Mouse (Mus musculus) intestine, embryonic 15.5 days (tissue): Measurements from ENCODE around the gene Set. TPM values are rescaled to one million over a fixed set of nuclear protein-coding genes. Genes with fewer than 3 reads are reported as not detected.
A peak's percentile ranks its signal among the peaks of the same experiment; 100 is the strongest.

Experiments used
- ATAC-seq: fragments of 200-750 bp; cut with Nextera tagmentation; 2 replicates; pipeline ENCODE4 v1.8.0; 2017; ENCODE audit warnings: moderate TSS enrichment, moderate library complexity
- H3K27ac ChIP-seq: fragments of 300-500 bp; sonication (generic); 2 replicates; pipeline ENCODE4 v1.5.1; 2015; ENCODE audit warnings: mild to moderate bottlenecking, inconsistent platforms
- H3K27me3 ChIP-seq: fragments of 300-500 bp; sonication (generic); replicated peaks from 2 replicates; pipeline ENCODE4 v1.6.1; 2015; ENCODE audit warnings: inconsistent platforms
- H3K36me3 ChIP-seq: fragments of 300-500 bp; sonication (generic); 2 replicates; pipeline ENCODE4 v1.6.1; 2015; ENCODE audit warnings: inconsistent platforms
- H3K4me1 ChIP-seq: fragments of 300-500 bp; sonication (generic); replicated peaks from 2 replicates; pipeline ENCODE4 v1.6.1; 2015; ENCODE audit warnings: inconsistent platforms
- H3K4me2 ChIP-seq: fragments of 300-500 bp; sonication (generic); replicated peaks from 2 replicates; pipeline ENCODE4 v1.6.1; 2015; ENCODE audit warnings: mild to moderate bottlenecking, inconsistent platforms
- H3K4me3 ChIP-seq: fragments of 300-500 bp; sonication (generic); replicated peaks from 2 replicates; pipeline ENCODE4 v1.5.1; 2015; ENCODE audit warnings: inconsistent platforms
- H3K9ac ChIP-seq: fragments of 300-500 bp; sonication (generic); 2 replicates; pipeline ENCODE4 v1.6.1; 2015; ENCODE audit warnings: inconsistent platforms
- H3K9me3 ChIP-seq: fragments of 300-500 bp; sonication (generic); 2 replicates; pipeline ENCODE4 v1.6.1; 2016; ENCODE audit warnings: inconsistent platforms
- WGBS: fragments of 180-500 bp; shearing (Covaris S2); methylation state at CpG from one replicate; pipeline ENCODE4 v1.1.7; 2015; 5-methylcytosine and 5-hydroxymethylcytosine counted together
- polyA plus RNA-seq: library from polyadenylated mRNA; unstranded; fragments of >200 nt; fragmentation: Nextera tagmentation; extraction: Ambion mirVana; gene quantifications from 2 replicates; pipeline ENCODE4 v1.2.1, GENCODE M21; 2015

The Set gene
- polyA plus RNA-seq, 1 experiment from 2014 or later: 494 TPM

GRCm38 (mm10) chr2:30077502-30078348, 20.5 kb downstream of the Set start, which contains the start of gene Pkn3:
Pkn3 (plus strand) TSS chr2:30077684.
- WGBS: under 1% methylated on average over 53 of the region's 53 CpGs
- peak within 1 kb of the TSS; percentile 90 for H3K4me2 ChIP-seq

GRCm38 (mm10) chr2:30078349-30078712, 21.2 kb downstream of the Set start:
- H3K4me3 ChIP-seq: peak overlapping the region; percentile 56

More at GRCm38 (mm10) chr2:30077502-30078348, 20.5 kb downstream of the Set start, which contains the start of gene Pkn3:
- peak within 1 kb of the TSS; percentile 81 for H3K27ac ChIP-seq
- H3K9me3 ChIP-seq: no peaks in the 10 kb centered on the region
- peaks cover 16% of the 10 kb centered on the region for H3K4me1 ChIP-seq
- no peaks in the 10 kb centered on the region for H3K27me3 ChIP-seq
- peaks cover 7% of the 10 kb centered on the region for H3K36me3 ChIP-seq
- ATAC-seq: peak; percentile 86
- peak within 1 kb of the TSS; percentile 61 for H3K9ac ChIP-seq
- H3K4me3 ChIP-seq: peak within 1 kb of the TSS; percentile 56

GRCm38 (mm10) chr2:30078760-30079159, 21.6 kb downstream of the Set start:
- H3K36me3 ChIP-seq: peaks cover 3% of the 10 kb centered on the region; the same call in 1 of the 2 replicates
- H3K27me3 ChIP-seq: no peaks in the 10 kb centered on the region
- 63% methylated on average over 4 of the region's 4 CpGs for WGBS
- H3K4me3 ChIP-seq: peak overlapping the region; percentile 56
- peak overlapping the region; percentile 90 for H3K4me2 ChIP-seq
- ATAC-seq: no peak
- H3K4me1 ChIP-seq: peaks cover 16% of the 10 kb centered on the region
- peak overlapping the region; percentile 81 for H3K27ac ChIP-seq
- H3K9ac ChIP-seq: peak overlapping the region; percentile 61; the same call in 1 of the 2 replicates
- no peaks in the 10 kb centered on the region for H3K9me3 ChIP-seq

More at GRCm38 (mm10) chr2:30078349-30078712, 21.2 kb downstream of the Set start:
- 10% methylated on average over 10 of the region's 10 CpGs for WGBS
- peak overlapping the region; percentile 61 for H3K9ac ChIP-seq
- H3K36me3 ChIP-seq: peaks cover 3% of the 10 kb centered on the region; the same call in 1 of the 2 replicates
- H3K27ac ChIP-seq: peak overlapping the region; percentile 81
- H3K27me3 ChIP-seq: no peaks in the 10 kb centered on the region
- peak overlapping the region; percentile 90 for H3K4me2 ChIP-seq
- ATAC-seq: no peak; the same call in 1 of the 2 replicates
- H3K4me1 ChIP-seq: peaks cover 16% of the 10 kb centered on the region
- no peaks in the 10 kb centered on the region for H3K9me3 ChIP-seq

DNA sequence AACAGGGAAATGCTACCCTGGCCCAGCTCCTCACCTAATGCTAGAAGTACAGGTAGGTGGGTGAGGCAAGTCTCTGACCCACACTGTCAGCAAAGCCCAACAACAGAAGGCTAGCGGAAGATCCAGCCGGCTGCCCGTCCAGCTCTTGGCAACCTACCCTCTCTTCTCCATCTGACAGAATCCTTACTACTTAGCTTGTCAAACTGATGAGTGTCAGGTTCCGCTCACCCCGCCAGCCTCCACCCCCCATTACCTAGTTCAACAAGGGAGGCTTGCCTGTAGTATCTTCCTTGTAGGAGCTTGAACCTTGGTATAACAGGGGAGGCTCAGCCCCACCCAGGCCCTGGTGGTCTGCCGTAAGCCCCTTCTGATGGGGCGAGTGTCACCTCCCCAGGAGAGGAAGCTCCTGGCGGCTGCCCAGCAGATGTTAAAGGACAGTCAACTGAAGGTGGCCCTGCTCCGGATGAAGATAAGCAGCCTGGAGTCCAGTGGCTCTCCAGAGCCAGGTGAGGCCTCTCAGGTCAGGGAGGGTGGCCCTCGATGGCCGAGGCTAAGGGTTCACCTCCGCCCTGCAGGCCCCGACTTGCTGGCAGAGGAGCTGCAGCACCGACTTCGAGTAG, 23.1 kb downstream of the Set start:
- Histone ChIP-seq H3K27me3 (no peaks in the 10 kb centered on the region), H3K9me3 (no peaks in the 10 kb centered on the region), H3K4me2 (no peak overlapping the region), H3K36me3 (no peaks in the 10 kb centered on the region), H3K4me1 (peaks cover 21% of the 10 kb centered on the region), H3K9ac (no peak overlapping the region), H3K4me3 (no peak overlapping the region), H3K27ac (no peak overlapping the region)
- 86% methylated on average over 15 of the region's 15 CpGs for WGBS
- ATAC-seq: no peak

GRCm38 (mm10) chr2:30084113-30084512, 26.9 kb downstream of the Set start:
- 57% methylated on average over 5 of the region's 5 CpGs for WGBS
- Histone ChIP-seq H3K4me3 (no peak overlapping the region), H3K9ac (no peak overlapping the region)

GRCm38 (mm10) chr2:30084632-30085031, 27.5 kb downstream of the Set start:
- peak; percentile 57 for ATAC-seq
- WGBS: 23% methylated on average over 12 of the region's 12 CpGs
- Histone ChIP-seq H3K9ac (peak overlapping the region; percentile 34), H3K9me3 (no peaks in the 10 kb centered on the region), H3K4me1 (0 out of 2 replicates have a peak, but pooled peaks cover 10% of the 10 kb centered on the region), H3K4me3 (peak overlapping the region; percentile 20), H3K27ac (no peak overlapping the region), H3K36me3 (0 out of 2 replicates have a peak, but pooled peaks cover 4% of the 10 kb centered on the region), H3K27me3 (no peaks in the 10 kb centered on the region), H3K4me2 (peak overlapping the region; percentile 57)

More at GRCm38 (mm10) chr2:30084113-30084512, 26.9 kb downstream of the Set start:
- no peak for ATAC-seq
- H3K4me1 ChIP-seq: 0 out of 2 replicates have a peak, but pooled peaks cover 12% of the 10 kb centered on the region
- no peak overlapping the region for H3K27ac ChIP-seq
- no peaks in the 10 kb centered on the region for H3K27me3 ChIP-seq
- peak overlapping the region; percentile 57; the same call in 1 of the 2 replicates for H3K4me2 ChIP-seq
- H3K36me3 ChIP-seq: 0 out of 2 replicates have a peak, but pooled peaks cover 4% of the 10 kb centered on the region
- H3K9me3 ChIP-seq: no peaks in the 10 kb centered on the region

- H3K4me3 ChIP-seq: no peak overlapping the region
- H3K36me3 ChIP-seq: 0 out of 2 replicates have a peak, but pooled peaks cover 13% of the 10 kb centered on the region
- no peaks in the 10 kb centered on the region for H3K9me3 ChIP-seq
- H3K4me1 ChIP-seq: peaks cover 10% of the 10 kb centered on the region; the same call in 1 of the 2 replicates
- H3K27me3 ChIP-seq: no peaks in the 10 kb centered on the region
- no peak overlapping the region for H3K4me2 ChIP-seq
- ATAC-seq: no peak
- 89% methylated on average over 4 of the region's 4 CpGs for WGBS
- no peak overlapping the region for H3K9ac ChIP-seq
- no peak overlapping the region for H3K27ac ChIP-seq
Measured at GRCm38 (mm10) chr2:30087310-30087709, 30.1 kb downstream of the Set start.

DNA sequence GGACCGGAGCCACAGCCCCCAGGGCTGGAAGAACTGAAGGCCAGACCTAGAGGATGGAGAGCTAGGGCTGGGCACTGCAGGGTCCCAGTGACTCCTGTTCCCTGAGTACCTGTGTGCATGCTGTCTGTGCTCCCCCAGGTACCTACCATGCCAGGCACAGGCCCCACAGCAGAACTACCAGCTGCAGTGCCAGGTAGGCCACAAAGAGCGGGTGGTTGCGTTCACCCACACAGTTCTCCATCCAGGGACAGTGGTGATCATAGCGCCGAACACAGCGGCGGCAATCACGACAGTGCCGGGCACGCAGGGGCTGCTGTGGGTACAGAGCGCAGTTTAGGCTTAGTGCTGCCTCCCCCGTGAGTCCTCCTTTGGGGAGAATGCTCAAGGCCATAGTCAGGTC, 34.3 kb downstream of the Set start:
- WGBS: 95% methylated on average over 12 of the region's 12 CpGs

DNA sequence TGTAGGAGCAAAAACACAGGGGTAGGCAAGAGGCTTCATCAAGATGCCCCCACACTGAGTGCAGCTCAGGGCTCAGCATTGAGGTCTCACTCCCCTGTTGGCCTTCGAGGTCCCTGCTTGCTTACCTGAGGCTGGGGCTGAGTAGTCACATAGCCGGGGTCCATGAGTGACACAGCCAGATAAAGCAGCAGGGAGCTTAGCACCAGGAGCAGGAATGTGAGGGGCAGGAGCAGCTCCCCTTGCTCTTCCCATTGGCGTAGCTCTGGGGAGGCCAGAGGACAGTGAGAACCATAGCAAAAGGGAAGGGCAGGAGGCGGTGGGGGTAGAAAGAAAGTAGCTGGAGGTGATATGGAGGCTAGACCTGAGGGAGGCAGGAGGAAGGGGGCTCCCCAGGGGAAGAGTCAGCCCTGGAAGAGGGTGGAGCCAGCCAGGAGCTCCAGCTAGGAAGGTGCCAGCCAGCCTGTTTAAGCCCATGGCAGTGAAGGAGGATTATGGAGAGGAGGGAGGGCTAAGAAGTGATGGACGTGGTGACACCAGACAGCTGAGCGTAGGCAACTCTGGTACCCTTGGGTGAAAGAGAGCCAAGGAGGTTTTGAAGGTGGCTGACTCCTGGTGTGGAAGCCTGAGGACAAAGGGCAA, 35.2 kb downstream of the Set start:
- 46% methylated on average over 6 of the region's 6 CpGs for WGBS
- no peak for ATAC-seq
- peak overlapping the region; percentile 83; the same call in 1 of the 2 replicates for H3K27ac ChIP-seq

More for the DNA sequence above, 34.3 kb downstream of the Set start:
- no peak overlapping the region for H3K4me2 ChIP-seq
- 0 out of 2 replicates have a peak, but pooled peaks cover 13% of the 10 kb centered on the region for H3K36me3 ChIP-seq
- no peak overlapping the region for H3K27ac ChIP-seq
- peaks cover 14% of the 10 kb centered on the region; the same call in 1 of the 2 replicates for H3K4me1 ChIP-seq
- no peak for ATAC-seq
- H3K4me3 ChIP-seq: no peak overlapping the region
- no peaks in the 10 kb centered on the region for H3K27me3 ChIP-seq
- H3K9me3 ChIP-seq: no peaks in the 10 kb centered on the region
- H3K9ac ChIP-seq: no peak overlapping the region

DNA sequence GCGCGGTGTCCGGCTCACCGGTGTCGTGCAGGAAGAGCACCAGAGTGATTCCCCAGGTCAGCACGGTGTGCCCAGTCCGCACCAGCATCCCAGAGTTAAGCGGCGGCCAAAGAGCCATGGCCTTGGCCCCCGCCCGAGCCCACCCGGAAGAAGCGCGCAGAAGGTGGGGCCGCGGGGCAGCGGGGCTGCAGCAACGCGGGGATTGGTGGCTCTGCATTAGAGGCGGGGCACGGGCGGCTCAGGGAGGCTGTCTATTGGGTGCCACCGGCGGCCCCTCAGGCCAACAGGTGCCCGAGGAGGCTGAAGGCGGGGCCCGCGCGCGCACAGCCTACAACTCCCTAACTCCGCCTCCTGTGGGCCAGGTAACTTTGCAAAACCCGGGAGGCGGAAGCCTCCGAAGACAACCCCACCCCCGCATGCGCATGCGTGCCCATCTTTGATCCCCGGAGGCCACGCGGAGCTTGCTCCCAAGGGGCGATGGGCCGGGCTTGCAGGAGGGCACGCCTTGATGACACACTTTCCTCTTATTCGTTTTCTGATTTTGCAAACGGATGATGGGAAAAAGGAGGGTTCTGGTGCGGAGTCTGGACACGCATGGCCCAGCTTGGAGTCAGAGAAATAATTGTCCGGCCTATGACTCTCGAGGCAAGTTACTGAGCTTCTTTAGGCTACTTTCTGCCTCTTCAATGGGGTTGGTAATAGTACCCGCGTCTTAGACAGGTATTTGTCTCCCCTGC, 36.5 kb downstream of the Set start, which contains the start of gene Zdhhc12:
Zdhhc12 (minus strand) TSS at position 178 of the 737 bp plus-strand sequence.
- ATAC-seq: peak; percentile 98
- H3K36me3 ChIP-seq: 0 out of 2 replicates have a peak, but pooled peaks cover 9% of the 10 kb centered on the region
- peaks cover 9% of the 10 kb centered on the region; the same call in 1 of the 2 replicates for H3K4me1 ChIP-seq
- peak within 1 kb of the TSS; percentile 70 for H3K9ac ChIP-seq
- no peaks in the 10 kb centered on the region for H3K27me3 ChIP-seq
- peak within 1 kb of the TSS; percentile 83 for H3K27ac ChIP-seq
- peak within 1 kb of the TSS; percentile 83 for H3K4me2 ChIP-seq
- peak within 1 kb of the TSS; percentile 71 for H3K4me3 ChIP-seq
- under 1% methylated on average over 51 of the region's 51 CpGs for WGBS
- no peaks in the 10 kb centered on the region for H3K9me3 ChIP-seq

More for the DNA sequence above, 35.2 kb downstream of the Set start:
- Histone ChIP-seq H3K27me3 (no peaks in the 10 kb centered on the region), H3K36me3 (0 out of 2 replicates have a peak, but pooled peaks cover 9% of the 10 kb centered on the region), H3K9ac (peak overlapping the region; percentile 70), H3K9me3 (no peaks in the 10 kb centered on the region), H3K4me3 (peak overlapping the region; percentile 71), H3K4me1 (peaks cover 14% of the 10 kb centered on the region; the same call in 1 of the 2 replicates), H3K4me2 (peak overlapping the region; percentile 83)

GRCm38 (mm10) chr2:30094208-30094588, 37.0 kb downstream of the Set start:
- peak; percentile 6; the same call in 1 of the 2 replicates for ATAC-seq
- 0 out of 2 replicates have a peak, but pooled peaks cover 9% of the 10 kb centered on the region for H3K36me3 ChIP-seq
- H3K4me2 ChIP-seq: peak overlapping the region; percentile 83
- H3K27me3 ChIP-seq: no peaks in the 10 kb centered on the region
- peak overlapping the region; percentile 70 for H3K9ac ChIP-seq
- 3% methylated on average over 13 of the region's 13 CpGs for WGBS
- peaks cover 9% of the 10 kb centered on the region; the same call in 1 of the 2 replicates for H3K4me1 ChIP-seq
- H3K27ac ChIP-seq: peak overlapping the region; percentile 83
- H3K9me3 ChIP-seq: no peaks in the 10 kb centered on the region
- peak overlapping the region; percentile 71 for H3K4me3 ChIP-seq
